Mouse (Mus musculus) heart, adult 18-20 months (tissue): Measurements from ENCODE around the gene Vmn1r143. TPM values are rescaled to one million over a fixed set of nuclear protein-coding genes. Genes with fewer than 3 reads are reported as not detected.
"Not testable (repeated sequence)": the region's sequence is repeated elsewhere in the genome, so short reads cannot be mapped to it uniquely, and the experiment has no call there.

ENCODE experiments used
- DNase-seq, 2 experiments: peaks; one replicate each; pipeline ENCODE4 v3.0.0; 2021 to 2022; ENCODE audit warnings: mixed read lengths in 1 of 2
- long read RNA-seq, 2 experiments: library from polyadenylated mRNA; stranded (forward); transcript quantifications; one replicate each; pipeline ENCODE4 v2.0.0; 2021
- total RNA-seq, 2 experiments: library from RNA; stranded (reverse); gene quantifications; 2 replicates each; pipeline ENCODE4 v1.2.3; 2021

Vmn1r143 gene
- not detected for total RNA-seq
- long read RNA-seq, experiment 1: 0 reads
- long read RNA-seq, experiment 2: 0 reads

DNA sequence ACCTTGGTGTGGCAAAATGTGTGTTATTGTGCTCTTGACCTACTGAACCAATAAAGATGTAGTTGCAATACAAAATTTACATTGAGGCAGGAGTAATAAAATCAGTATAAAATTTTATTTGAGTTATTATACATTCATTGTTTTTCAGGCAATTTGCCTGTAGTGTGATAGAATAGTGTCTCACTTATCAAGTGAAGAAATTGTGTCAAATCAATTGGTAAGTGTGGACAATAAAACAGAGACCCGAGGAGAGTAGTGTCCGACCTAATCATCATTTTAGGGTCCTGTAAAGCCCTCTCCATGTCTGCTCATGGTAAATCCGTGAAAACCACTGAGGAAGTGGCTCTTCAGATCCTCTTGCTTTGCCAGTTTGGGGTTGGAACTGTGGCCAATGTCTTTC lies at the start of gene Vmn1r143:
Gene Vmn1r143, plus strand, starts transcription at position 301 of the 400 bp plus-strand sequence.
- DNase-seq: not testable (repeated sequence)

DNA sequence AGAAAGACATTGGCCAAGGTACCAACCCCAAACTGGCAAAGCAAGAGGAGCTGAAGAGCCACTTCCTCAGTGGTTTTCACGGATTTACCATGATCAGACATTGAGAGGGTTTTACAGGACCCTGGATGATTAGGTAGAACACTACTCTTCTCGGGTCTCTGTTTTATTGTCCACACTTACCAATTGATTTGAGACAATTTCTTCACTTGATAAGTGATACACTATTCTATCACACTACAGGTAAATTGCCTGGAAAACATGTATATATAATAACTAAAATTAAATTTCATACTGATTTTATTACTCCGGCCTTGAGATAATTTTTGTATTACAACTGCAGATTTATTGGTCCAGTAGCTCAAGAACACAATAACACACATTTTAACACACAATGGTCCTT lies 25.2 kb upstream of the Vmn1r143 start, which contains the start of gene Vmn1r142:
Gene Vmn1r142, minus strand, starts transcription at position 101 of the 400 bp plus-strand sequence.
- not testable (repeated sequence) for DNase-seq

DNA sequence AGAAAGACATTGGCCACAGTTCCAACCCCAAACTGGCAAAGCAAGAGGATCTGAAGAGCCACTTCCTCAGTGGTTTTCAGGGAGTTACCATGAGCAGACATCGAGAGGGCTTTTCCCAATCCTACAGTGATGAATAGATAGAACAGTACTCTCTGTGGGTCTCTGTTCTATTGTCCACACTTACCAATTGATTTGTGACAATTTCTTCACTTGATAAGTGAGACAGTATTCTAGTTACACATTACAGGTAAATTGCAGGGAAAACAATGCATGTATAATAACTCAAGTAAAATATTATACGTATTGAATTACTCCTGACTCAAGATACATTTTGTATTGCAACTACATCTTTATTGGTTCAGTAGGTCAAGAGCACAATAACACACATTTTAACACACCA lies 12.0 kb downstream of the Vmn1r143 start, which contains the start of gene Gm8653:
Gene Gm8653, minus strand, starts transcription at position 101 of the 400 bp plus-strand sequence.
- not testable (repeated sequence) for DNase-seq

DNA sequence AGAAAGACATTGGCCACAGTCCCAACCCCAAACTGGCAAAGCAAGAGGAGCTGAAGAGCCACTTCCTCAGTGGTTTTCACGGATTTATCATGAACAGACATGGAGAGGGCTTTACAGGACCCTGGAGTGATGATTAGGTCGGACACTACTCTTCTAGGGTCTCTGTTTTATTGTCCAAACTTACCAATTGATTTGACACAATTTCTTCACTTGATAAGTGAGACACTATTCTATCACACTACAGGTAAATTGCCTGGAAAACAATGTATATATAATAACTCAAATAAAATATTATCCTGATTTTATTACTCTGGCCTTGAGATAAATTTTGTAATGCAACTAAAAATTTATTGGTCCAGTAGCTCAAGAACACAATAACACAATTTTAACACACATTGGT lies 40.2 kb downstream of the Vmn1r143 start, which contains the start of gene Gm8453:
Gene Gm8453, minus strand, starts transcription at position 101 of the 400 bp plus-strand sequence.
- not testable (repeated sequence) for DNase-seq

Other genes with a start within 250 kb of the Vmn1r143 start
- not detected for gene Vmn1r137, start 194.8 kb upstream of the Vmn1r143 start, total RNA-seq
- not detected for gene Vmn1r138, start 160.5 kb upstream of the Vmn1r143 start, total RNA-seq
- gene Gm6176, start 133.1 kb upstream of the Vmn1r143 start, total RNA-seq: not detected
- gene Vmn1r139, start 120.3 kb upstream of the Vmn1r143 start, total RNA-seq: not detected
- not detected for gene Gm16451, start 71.1 kb upstream of the Vmn1r143 start, total RNA-seq
- not detected for gene Gm10666, start 54.6 kb upstream of the Vmn1r143 start, total RNA-seq
- not detected for gene Vmn1r142, start 25.3 kb upstream of the Vmn1r143 start, total RNA-seq
- not detected for gene Gm8653, start 11.9 kb downstream of the Vmn1r143 start, total RNA-seq
- not detected for gene Gm8453, start 40.1 kb downstream of the Vmn1r143 start, total RNA-seq
- not detected for gene Gm4187, start 140.3 kb downstream of the Vmn1r143 start, total RNA-seq
- gene Gm8660, start 181.7 kb downstream of the Vmn1r143 start, total RNA-seq: not detected
- gene Vmn1r148, start 224.2 kb downstream of the Vmn1r143 start, total RNA-seq: not detected
- gene Vmn1r149, start 248.9 kb downstream of the Vmn1r143 start, total RNA-seq: not detected